Mouse (Mus musculus) E14TG2a.4 (cell line): ENCODE measurements around the gene Lars2.

Experiments
- CTCF ChIP-seq: conservative IDR thresholded peaks from 2 replicates; pipeline ENCODE4 v1.5.1; 2014; ENCODE audit warnings: low read length
- NANOG ChIP-seq: IDR thresholded peaks from 2 replicates; pipeline ENCODE4 v1.6.1; 2014; ENCODE audit warnings: borderline replicate concordance, low read length, mixed read lengths

DNA sequence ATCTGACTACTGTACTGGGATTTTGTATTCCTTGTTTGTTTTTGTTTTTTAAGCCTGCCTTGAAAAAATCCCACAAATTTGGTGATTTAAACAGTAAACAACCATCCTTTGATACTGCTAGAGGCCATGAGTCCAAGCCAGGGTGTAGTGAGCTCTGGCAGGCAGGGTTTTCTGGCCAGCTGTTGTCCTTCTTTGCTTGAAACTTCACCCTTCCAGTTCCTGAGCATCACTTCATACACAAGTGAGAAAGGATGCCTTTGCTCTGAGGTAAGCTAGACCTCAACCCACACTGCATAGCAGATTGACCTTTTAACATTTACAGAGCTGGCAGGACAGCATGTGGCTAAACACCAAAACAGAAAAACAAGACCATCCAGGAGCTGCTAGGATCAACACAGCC lies 102.4 kb downstream of the Lars2 start:
- no peak for TF ChIP-seq CTCF
- TF ChIP-seq NANOG = no peak
